In genomic region chr6:90431487-90431886, GRCm38 (mm10) we compare ENCODE assay signal across 12 mouse cellular contexts. TPM values are rescaled to one million over a fixed set of nuclear protein-coding genes. Genes with fewer than 3 reads are reported as not detected.
DNase-seq lines count a peak whose midpoint lies in the region; TF ChIP-seq lines count a peak whose summit lies in the region.
"Had no signal": no experiment of that assay in that cellular context is flagged by ENCODE, and none has a peak within 500 bp of the region (broad histone marks: within the 10 kb centered on the region; RNA-seq: fewer than 3 reads in every experiment).

No protein-coding gene starts in this region.

- DNase-seq in heart, postnatal 10 days = peak; percentile 60 to 61
- no peak for DNase-seq in heart, adult 11 months
- DNase-seq in brain, embryonic 14.5 days (ENCODE audit: low read depth) = peak; percentile 35
- peak; percentile 45 for DNase-seq in gastrocnemius, postnatal 10 days
- peak; percentile 63 to 76 for DNase-seq in left cerebral cortex, postnatal 36 days (ENCODE audit: low spot score in 2 of 2)
- no peak for DNase-seq in retina, embryonic 14.5 days (ENCODE audit: low spot score)
- no peak for DNase-seq in adrenal gland, postnatal 36 days
- no peak for DNase-seq in adrenal gland, adult 18-20 months (ENCODE audit: low spot score in 2 of 2)
- DNase-seq: cerebellum, adult 9-10 months; kidney, postnatal 4 days; lung, adult 18-20 months had no signal

- intact Hi-C loops in heart, postnatal 10 days (cut with DNase I) = loop anchor here (5.0 kb wide), 2 partner anchors 106 to 146 kb away; no protein-coding TSS in a partner anchor
- intact Hi-C loops in left cerebral cortex, postnatal 36 days (cut with DNase I) = loop anchor here (5.0 kb wide), 1 partner anchor 101 kb away; no protein-coding TSS in a partner anchor

- TF ChIP-seq POLR2A in brain, embryonic 14.5 days (IDR thresholded peaks at IDR 0.05; ENCODE audit: borderline replicate concordance, extremely low read depth, insufficient read depth, insufficient read length, poor library complexity, severe bottlenecking) = no peak

- TF ChIP-seq CTCF in brain, embryonic 14.5 days (IDR thresholded peaks at IDR 0.05; ENCODE audit: borderline replicate concordance, extremely low read depth, insufficient read depth, insufficient read length) = no peak

RNA-seq across cellular contexts. Expression of gene Cfap100, which starts 2.9 kb away (rescaled TPM):
- total RNA-seq in heart, postnatal 10 days (2021) = under 1 TPM in 1 of 2 experiments, not detected in 1; 0.41 TPM
- 10.1 and 12.7 TPM in 2 replicates for polyA plus RNA-seq in brain, embryonic 14.5 days (2012; rRNA removed)
- total RNA-seq in gastrocnemius, postnatal 10 days (2021) = under 1 TPM; 0.34 to 0.47 TPM
- total RNA-seq in left cerebral cortex, postnatal 36 days (2021) = 1 to 10 TPM; 5.3 to 7.4 TPM
- total RNA-seq in adrenal gland, postnatal 36 days (2021) = 1 to 10 TPM in 1 of 2 experiments, under 1 TPM in 1; 0.46 to 1.2 TPM
- under 1 TPM; 0.48 to 0.99 TPM for total RNA-seq in adrenal gland, adult 18-20 months (2021)
- polyA plus RNA-seq: intestine, postnatal 0 days had no signal

RNA-seq across cellular contexts. Expression of gene Klf15, which starts 30.9 kb away (rescaled TPM):
- total RNA-seq in heart, postnatal 10 days (2021) = 10 to 100 TPM; 15.6 to 38.7 TPM
- 11.8 and 12.6 TPM in 2 replicates for polyA plus RNA-seq in brain, embryonic 14.5 days (2012; rRNA removed)
- total RNA-seq in gastrocnemius, postnatal 10 days (2021) = 10 to 100 TPM in 1 of 2 experiments, 1 to 10 TPM in 1; 8.6 to 17.2 TPM
- 10 to 100 TPM; 26.4 to 27.2 TPM for total RNA-seq in left cerebral cortex, postnatal 36 days (2021)
- total RNA-seq in adrenal gland, postnatal 36 days (2021) = 10 to 100 TPM; 31.8 to 35.7 TPM
- 10 to 100 TPM; 32.2 to 52.2 TPM for total RNA-seq in adrenal gland, adult 18-20 months (2021)

RNA-seq across cellular contexts. Expression of gene Aldh1l1, which starts 54.7 kb away (rescaled TPM):
- total RNA-seq in heart, postnatal 10 days (2021) = 1 to 10 TPM; 1.0 to 2.2 TPM
- polyA plus RNA-seq in brain, embryonic 14.5 days (2012; rRNA removed) = 20.4 and 33.6 TPM in 2 replicates
- 1 to 10 TPM; 3.3 to 3.7 TPM for total RNA-seq in gastrocnemius, postnatal 10 days (2021)
- total RNA-seq in left cerebral cortex, postnatal 36 days (2021) = 10 to 100 TPM; 56.0 to 67.0 TPM
- total RNA-seq in adrenal gland, postnatal 36 days (2021) = 100 to 1,000 TPM; 136 to 172 TPM
- 100 to 1,000 TPM; 180 to 197 TPM for total RNA-seq in adrenal gland, adult 18-20 months (2021)

Comparison
In these comparisons a context has a peak if more than half of its experiments do, and no peak if none do; other contexts are left out.
1. DNase-seq: peak in heart, postnatal 10 days (2 of 2), brain, embryonic 14.5 days (single experiment), gastrocnemius, postnatal 10 days (single experiment) and left cerebral cortex, postnatal 36 days (2 of 2); none in heart, adult 11 months (single experiment), retina, embryonic 14.5 days (single experiment), adrenal gland, postnatal 36 days (0 of 2) and adrenal gland, adult 18-20 months (0 of 2).
2. RNA of gene Aldh1l1, which starts 54.7 kb away (total RNA-seq): 180 to 197 TPM in adrenal gland, adult 18-20 months, 136 to 172 TPM in adrenal gland, postnatal 36 days and 56.0 to 67.0 TPM in left cerebral cortex, postnatal 36 days; 3.3 to 3.7 TPM in gastrocnemius, postnatal 10 days and 1.0 to 2.2 TPM in heart, postnatal 10 days; every median in the first group is over 10 times any median in the second.